Mouse (Mus musculus): Measurements from ENCODE around the gene Dscaml1.

DNA sequence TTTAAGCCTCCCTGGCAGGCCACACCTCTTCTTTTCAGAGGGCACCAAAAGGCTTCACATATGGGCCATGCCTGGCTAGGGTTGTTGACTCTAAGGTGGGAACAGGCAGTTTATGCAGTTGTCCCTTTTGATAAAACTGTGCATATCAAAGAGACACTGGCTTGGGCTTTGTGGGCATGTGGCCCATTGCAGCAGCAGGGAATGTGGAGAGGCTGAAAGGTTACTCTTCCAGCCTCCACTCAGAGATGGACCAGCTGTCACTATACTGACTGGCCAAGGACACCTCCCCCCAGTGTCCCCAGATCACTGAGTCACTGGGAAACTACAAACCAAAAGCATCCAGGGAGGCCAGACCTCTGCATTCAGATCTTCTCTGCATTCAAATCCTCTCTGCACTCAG is 180.9 kb downstream of the Dscaml1 start:
- TF ChIP-seq ZNF384 (IDR thresholded peaks at IDR 0.05; ENCODE audit: low read depth, low read length), result no peak
- TF ChIP-seq ZC3H11A (IDR thresholded peaks at IDR 0.05; ENCODE audit: borderline replicate concordance, low read depth, low read length), result no peak
- TF ChIP-seq MAFK (IDR thresholded peaks at IDR 0.05; ENCODE audit: insufficient read depth, low read depth, low read length), result no peak

All from ES-E14 (cell line).